Mouse (Mus musculus) MEL (cell line): ENCODE data around the gene Kcnk3. TPM values are rescaled to one million over a fixed set of nuclear protein-coding genes. Genes with fewer than 3 reads are reported as not detected.

Source experiments
- DNase-seq: peaks from one replicate; pipeline ENCODE4 v3.0.0; 2011; ENCODE audit warnings: low read depth, low spot score
- H3K27ac ChIP-seq: 2 replicates; pipeline ENCODE4 v1.5.1; 2012; ENCODE audit warnings: low read depth, mild to moderate bottlenecking, control low read depth, low read length, moderate library complexity; ENCODE audit not compliant: control insufficient read depth
- H3K27me3 ChIP-seq, 2 experiments: fragments of 150-350 bp in 1 of 2; sonication (generic) in 1 of 2; 2 replicates each; pipeline ENCODE4 v1.6.1; 2012; ENCODE audit warnings: low read length in 2 of 2, mild to moderate bottlenecking in 2 of 2, improper control_type of control experiment in 1 of 2, moderate library complexity in 1 of 2; ENCODE audit not compliant: insufficient read depth in 2 of 2, control insufficient read depth in 1 of 2
- H3K36me3 ChIP-seq, 2 experiments: 2 replicates each; pipeline ENCODE4 v1.6.1; 2012 to 2014; ENCODE audit warnings: low read length in 2 of 2, improper control_type of control experiment in 1 of 2, inconsistent platforms in 1 of 2, mild to moderate bottlenecking in 1 of 2; ENCODE audit not compliant: insufficient read depth in 2 of 2, control insufficient read depth in 1 of 2
- H3K4me1 ChIP-seq, 2 experiments: fragments of 150-350 bp in 1 of 2; sonication (generic) in 1 of 2; 2 replicates each; pipeline ENCODE4 v1.6.1; 2012; ENCODE audit warnings: low read length in 2 of 2, improper control_type of control experiment in 1 of 2, mild to moderate bottlenecking in 1 of 2; ENCODE audit not compliant: insufficient read depth in 2 of 2, control insufficient read depth in 1 of 2
- H3K4me3 ChIP-seq, 2 experiments: fragments of 150-350 bp in 1 of 2; sonication (generic) in 1 of 2; 2 replicates each; pipeline ENCODE4 v1.5.1; 2012; ENCODE audit warnings: low read depth in 2 of 2, low read length in 2 of 2, mild to moderate bottlenecking in 2 of 2, moderate library complexity in 2 of 2, control low read depth in 1 of 2, improper control_type of control experiment in 1 of 2; ENCODE audit not compliant: control insufficient read depth in 1 of 2, insufficient read depth in 1 of 2
- H3K79me2 ChIP-seq: 2 replicates; pipeline ENCODE4 v1.6.1; 2012; ENCODE audit warnings: mild to moderate bottlenecking, low read length, moderate library complexity; ENCODE audit not compliant: control insufficient read depth, poor library complexity, insufficient read depth
- H3K9ac ChIP-seq: 2 replicates; pipeline ENCODE4 v1.6.1; 2012; ENCODE audit warnings: low read depth, mild to moderate bottlenecking, control low read depth, low read length, moderate library complexity; ENCODE audit not compliant: control insufficient read depth, poor library complexity, severe bottlenecking
- H3K9me3 ChIP-seq: fragments of 150-350 bp; sonication (generic); replicated peaks from 2 replicates; pipeline ENCODE4 v1.6.1; 2012; ENCODE audit warnings: mild to moderate bottlenecking, low read length, improper control_type of control experiment, moderate library complexity; ENCODE audit not compliant: insufficient read depth
- CHD1 ChIP-seq: IDR thresholded peaks from 2 replicates; pipeline ENCODE4 v1.6.1; 2012; ENCODE audit warnings: low read depth, mild to moderate bottlenecking, inconsistent platforms, low read length, improper control_type of control experiment
- CHD2 ChIP-seq: IDR thresholded peaks from 2 replicates; pipeline ENCODE4 v1.6.1; 2011; ENCODE audit warnings: low read length, improper control_type of control experiment
- ELF1 ChIP-seq: IDR thresholded peaks from 2 replicates; pipeline ENCODE4 v1.6.1; 2014; ENCODE audit warnings: low read depth, mild to moderate bottlenecking, inconsistent platforms, low read length, improper control_type of control experiment, moderate library complexity
- ETS1 ChIP-seq: IDR thresholded peaks from 2 replicates; pipeline ENCODE4 v1.6.1; 2012; ENCODE audit warnings: low read depth, mild to moderate bottlenecking, inconsistent platforms, low read length, improper control_type of control experiment, moderate library complexity
- GABPA ChIP-seq: IDR thresholded peaks from 2 replicates; pipeline ENCODE4 v1.6.1; 2012; ENCODE audit warnings: low read depth, mild to moderate bottlenecking, inconsistent platforms, low read length, improper control_type of control experiment, moderate library complexity
- HCFC1 ChIP-seq: IDR thresholded peaks from 2 replicates; pipeline ENCODE4 v1.6.1; 2012; ENCODE audit warnings: low read depth, mild to moderate bottlenecking, inconsistent platforms, low read length, improper control_type of control experiment, moderate library complexity
- KAT2A ChIP-seq: conservative IDR thresholded peaks from 2 replicates; pipeline ENCODE4 v1.6.1; 2012; ENCODE audit warnings: low read depth, low read length, improper control_type of control experiment, inconsistent platforms
- MXI1 ChIP-seq: IDR thresholded peaks from 2 replicates; pipeline ENCODE4 v1.6.1; 2011; ENCODE audit warnings: mild to moderate bottlenecking, low read depth, low read length, improper control_type of control experiment
- MYB ChIP-seq: IDR thresholded peaks from 2 replicates; pipeline ENCODE4 v1.6.1; 2011; ENCODE audit warnings: mild to moderate bottlenecking, low read depth, low read length, improper control_type of control experiment
- POLR2A ChIP-seq, 2 experiments: IDR thresholded peaks; 2 replicates each; pipeline ENCODE4 v1.6.1; 2011 to 2012; ENCODE audit warnings: low read length in 2 of 2, mild to moderate bottlenecking in 2 of 2, control low read depth in 1 of 2, improper control_type of control experiment in 1 of 2, low read depth in 1 of 2, moderate library complexity in 1 of 2; ENCODE audit not compliant: control insufficient read depth in 1 of 2, insufficient read depth in 1 of 2, poor library complexity in 1 of 2
- RCOR1 ChIP-seq: IDR thresholded peaks from 2 replicates; pipeline ENCODE4 v1.6.1; 2012; ENCODE audit warnings: low read depth, mild to moderate bottlenecking, inconsistent platforms, low read length, improper control_type of control experiment
- SMC3 ChIP-seq: IDR thresholded peaks from 2 replicates; pipeline ENCODE4 v1.6.1; 2011; ENCODE audit warnings: low read depth, low read length, improper control_type of control experiment
- UBTF ChIP-seq: IDR thresholded peaks from 2 replicates; pipeline ENCODE4 v1.6.1; 2012; ENCODE audit warnings: low read depth, mild to moderate bottlenecking, inconsistent platforms, low read length, improper control_type of control experiment, moderate library complexity, borderline replicate concordance; ENCODE audit not compliant: insufficient read depth
- USF1 ChIP-seq: IDR thresholded peaks from 2 replicates; pipeline ENCODE4 v1.6.1; 2014; ENCODE audit warnings: low read depth, mild to moderate bottlenecking, inconsistent platforms, low read length, improper control_type of control experiment, moderate library complexity
- ZC3H11A ChIP-seq: IDR thresholded peaks from 2 replicates; pipeline ENCODE4 v1.6.1; 2012; ENCODE audit warnings: low read depth, mild to moderate bottlenecking, inconsistent platforms, low read length, improper control_type of control experiment
- ZNF384 ChIP-seq: IDR thresholded peaks from 2 replicates; pipeline ENCODE4 v1.6.1; 2012; ENCODE audit warnings: low read depth, mild to moderate bottlenecking, inconsistent platforms, low read length, improper control_type of control experiment
- polyA plus RNA-seq, 2 experiments: library from polyadenylated mRNA; stranded (reverse) in 1 of 2; unstranded in 1 of 2; fragments of >175 nt in 1 of 2; fragments of >200 nt in 1 of 2; gene quantifications; 2 replicates each; pipeline versions ENCODE4 v1.2.1 to v1.2.4; 2012; ENCODE audit warnings: low replicate concordance in 2 of 2, low read depth in 1 of 2; ENCODE audit not compliant: insufficient read length in 2 of 2, insufficient read depth in 1 of 2, missing spikeins in 1 of 2
- total RNA-seq: library from RNA; depleted of rRNA; stranded (reverse); fragments of 300-350 nt; gene quantifications from 2 replicates; pipeline ENCODE4 v1.2.3, GENCODE M21; 2012

Gene Kcnk3
- total and polyA plus RNA-seq, 3 experiments = not detected

GRCm38 (mm10) chr5:30588301-30588968 is 465 bp downstream of the Kcnk3 start:
- Histone ChIP-seq H3K36me3 (no peaks in the 10 kb centered on the region), H3K79me2 (no peaks in the 10 kb centered on the region), H3K4me3 (no peak overlapping the region), H3K27me3 (peaks cover 12 to 14% of the 10 kb centered on the region in 2 experiments), H3K4me1 (no peaks in the 10 kb centered on the region), H3K9ac (no peak overlapping the region), H3K27ac (no peak overlapping the region), H3K9me3 (no peaks in the 10 kb centered on the region)
- no peak for DNase-seq
- TF ChIP-seq ZC3H11A (no peak), MYB (no peak), ELF1 (no peak)

GRCm38 (mm10) chr5:30589069-30589468 is 1.1 kb downstream of the Kcnk3 start:
- Histone ChIP-seq H3K4me3 (no peak overlapping the region), H3K79me2 (no peaks in the 10 kb centered on the region), H3K27me3 (peaks cover 10 to 14% of the 10 kb centered on the region in 2 experiments), H3K4me1 (no peaks in the 10 kb centered on the region), H3K27ac (no peak overlapping the region), H3K9me3 (no peaks in the 10 kb centered on the region), H3K9ac (no peak overlapping the region), H3K36me3 (no peaks in the 10 kb centered on the region)
- no peak for DNase-seq
- TF ChIP-seq CHD2 (no peak), CHD1 (no peak), KAT2A (no peak), RCOR1 (no peak), ZNF384 (no peak), GABPA (no peak), UBTF (no peak), POLR2A (IDR thresholded peaks at IDR 0.05; ENCODE audit: control insufficient read depth in 1 of 2, insufficient read depth in 1 of 2, low read depth in 1 of 2, low read length in 2 of 2, poor library complexity in 1 of 2) (no peak), USF1 (no peak), HCFC1 (no peak), ELF1 (no peak)

GRCm38 (mm10) chr5:30589546-30589945 is 1.6 kb downstream of the Kcnk3 start:
- Histone ChIP-seq H3K9me3 (no peaks in the 10 kb centered on the region), H3K27me3 (peaks cover 9 to 14% of the 10 kb centered on the region in 2 experiments), H3K4me3 (no peak overlapping the region), H3K79me2 (no peaks in the 10 kb centered on the region), H3K27ac (no peak overlapping the region), H3K9ac (no peak overlapping the region), H3K4me1 (no peaks in the 10 kb centered on the region), H3K36me3 (no peaks in the 10 kb centered on the region)
- DNase-seq = no peak
- TF ChIP-seq SMC3 = no peak
- TF ChIP-seq ELF1 = no peak
- TF ChIP-seq MXI1 = no peak
- no peak for TF ChIP-seq POLR2A (IDR thresholded peaks at IDR 0.05; ENCODE audit: control insufficient read depth in 1 of 2, insufficient read depth in 1 of 2, low read depth in 1 of 2, low read length in 2 of 2, poor library complexity in 1 of 2)
- no peak for TF ChIP-seq USF1
- TF ChIP-seq ETS1 = no peak
- no peak for TF ChIP-seq MYB
